Mouse (Mus musculus) lung, postnatal 0 days (tissue): ENCODE measurements around the gene Epsti1.

Experiments used
- CTCF ChIP-seq: IDR thresholded peaks from 2 replicates; pipeline ENCODE4 v1.5.1; 2016; ENCODE audit warnings: antibody characterized with exemption, mild to moderate bottlenecking
- EP300 ChIP-seq: IDR thresholded peaks from 2 replicates; pipeline ENCODE4 v1.6.1; 2016; ENCODE audit warnings: antibody characterized with exemption, mild to moderate bottlenecking, control low read depth

DNA sequence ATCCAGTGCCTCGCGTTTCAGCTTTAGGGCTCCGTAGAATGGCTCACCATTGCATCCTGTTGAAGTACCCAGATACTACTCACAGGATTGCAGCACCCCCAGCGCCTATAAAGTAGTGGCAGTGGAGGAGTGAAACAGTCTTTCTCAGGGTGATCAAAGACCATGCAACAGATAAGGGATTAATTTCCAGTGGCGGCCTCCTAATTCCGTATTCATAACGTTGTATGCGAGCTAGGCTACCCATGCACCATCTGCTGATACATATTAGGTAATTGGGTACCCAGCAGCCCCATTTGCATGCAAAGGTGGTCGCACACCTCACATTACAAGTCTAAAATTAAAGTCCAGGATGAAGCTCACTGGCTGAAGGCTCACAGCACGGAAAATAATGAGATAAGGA lies 21.4 kb downstream of the Epsti1 start:
- TF ChIP-seq CTCF, result no peak
- TF ChIP-seq EP300, result no peak
